Mouse (Mus musculus) lung, adult 2 months (tissue): ENCODE data around the gene Gp1bb. TPM values are rescaled to one million over a fixed set of nuclear protein-coding genes. Genes with fewer than 3 reads are reported as not detected.

Source experiments
- DNase-seq: peaks from one replicate; pipeline ENCODE4 v3.0.0; 2022
- H3K4me1 ChIP-seq: fragments of 200-500 bp; 2 replicates; pipeline ENCODE4 v1.6.1; 2011; ENCODE audit warnings: low read length; ENCODE audit not compliant: control insufficient read depth, insufficient read depth
- H3K4me3 ChIP-seq: fragments of 200-500 bp; replicated peaks from 2 replicates; pipeline ENCODE3; 2011; ENCODE audit warnings: low read depth, mild to moderate bottlenecking, control low read depth, low read length; ENCODE audit errors: extremely low read depth
- CTCF ChIP-seq: fragments of 200-500 bp; IDR thresholded peaks from 2 replicates; pipeline ENCODE4 v1.5.1; 2011; ENCODE audit warnings: mild to moderate bottlenecking, low read length, control low read depth; ENCODE audit not compliant: insufficient read depth
- POLR2A ChIP-seq: fragments of 200-500 bp; IDR thresholded peaks from 2 replicates; pipeline ENCODE4 v1.6.1; 2011; ENCODE audit warnings: low read depth, mild to moderate bottlenecking, control low read depth, low read length, borderline replicate concordance; ENCODE audit errors: extremely low read depth
- WGBS: fragments of 180-500 bp; shearing (Covaris S2); methylation state at CpG from one replicate; pipeline ENCODE4 v1.1.7; 2018; 5-methylcytosine and 5-hydroxymethylcytosine counted together
- polyA plus RNA-seq: library from polyadenylated mRNA; depleted of rRNA; stranded (reverse); fragments of >200 nt; gene quantifications from 2 replicates; pipeline ENCODE4 v1.2.3, GENCODE M21; 2012; rRNA removed

Gp1bb gene
- polyA plus RNA-seq = 9.7 and 15.5 TPM in 2 replicates

GRCm38 (mm10) chr16:18622019-18622418 is at the start of gene Gp1bb:
Gp1bb (minus strand) TSS chr16:18622403.
- DNase-seq = no peak
- no peak within 1 kb of the TSS for H3K4me3 ChIP-seq
- 44% methylated on average over 17 of the region's 17 CpGs for WGBS
- peaks cover 8% of the 10 kb centered on the region for H3K4me1 ChIP-seq
- TF ChIP-seq CTCF (no peak), POLR2A (no peak)

GRCm38 (mm10) chr16:18669914-18670313 is 47.7 kb upstream of the Gp1bb start:
- WGBS = 61% methylated on average over 6 of the region's 6 CpGs
- no peak for DNase-seq
- TF ChIP-seq CTCF (no peak), POLR2A (no peak)
- no peaks in the 10 kb centered on the region for H3K4me1 ChIP-seq
- no peak overlapping the region for H3K4me3 ChIP-seq

GRCm38 (mm10) chr16:18658597-18658996 is 36.4 kb upstream of the Gp1bb start:
- no peak for TF ChIP-seq POLR2A
- no peak for TF ChIP-seq CTCF
- Histone ChIP-seq H3K4me3 (no peak overlapping the region), H3K4me1 (no peaks in the 10 kb centered on the region)
- DNase-seq = no peak
- WGBS = 67% methylated on average over 4 of the region's 4 CpGs

- no peaks in the 10 kb centered on the region for H3K4me1 ChIP-seq
- no peak for DNase-seq
- no peak for TF ChIP-seq CTCF
- TF ChIP-seq POLR2A = no peak
- no peak overlapping the region for H3K4me3 ChIP-seq
- 50% methylated on average over 5 of the region's 5 CpGs for WGBS
Observed at GRCm38 (mm10) chr16:18655372-18656098, 33.3 kb upstream of the Gp1bb start.

DNA sequence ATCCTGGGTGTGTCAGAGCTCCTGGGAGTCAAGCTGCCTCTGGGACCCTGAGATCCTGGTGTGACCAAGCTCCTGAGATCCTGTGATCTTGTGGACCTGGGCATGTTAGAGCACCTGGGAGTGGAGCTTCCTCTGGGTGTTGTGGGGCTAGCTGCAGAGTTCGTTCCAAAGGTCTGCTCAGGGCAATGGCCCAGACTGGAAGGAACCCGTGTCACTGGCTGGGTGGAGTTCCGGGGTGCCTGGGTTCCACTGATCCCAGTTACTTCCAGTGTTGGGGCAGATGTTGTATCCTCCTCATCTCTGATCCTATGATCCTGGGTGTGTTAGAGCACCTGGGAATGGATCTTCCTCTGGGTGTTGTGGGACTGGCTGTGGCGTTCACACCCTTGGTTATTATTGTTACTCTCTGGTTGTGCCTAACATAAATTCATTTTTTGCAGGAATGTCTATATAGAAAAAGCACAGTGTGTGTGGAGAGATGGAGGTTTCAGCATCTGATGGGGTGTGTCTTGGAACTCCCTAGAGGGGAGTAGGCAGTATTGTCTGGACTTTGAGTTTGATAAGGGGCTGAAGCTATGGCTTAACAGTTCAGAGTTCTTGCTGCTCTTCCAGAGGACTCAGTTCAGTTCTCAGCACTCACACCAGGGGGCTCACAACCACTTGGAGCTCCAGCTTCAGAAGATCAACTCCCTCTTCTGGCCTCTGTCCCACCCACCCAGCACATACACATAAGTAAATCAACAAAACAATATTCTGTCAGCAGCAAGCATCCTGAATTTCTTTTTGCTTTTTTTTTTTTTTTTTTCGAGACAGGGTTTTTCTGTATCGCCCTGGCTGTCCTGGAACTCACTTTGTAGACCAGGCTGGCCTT is 31.3 kb upstream of the Gp1bb start:
- no peak for DNase-seq
- H3K4me3 ChIP-seq = no peak overlapping the region
- no peaks in the 10 kb centered on the region for H3K4me1 ChIP-seq
- WGBS = 85% methylated on average over 6 of the region's 6 CpGs
- TF ChIP-seq POLR2A (no peak), CTCF (no peak)

DNA sequence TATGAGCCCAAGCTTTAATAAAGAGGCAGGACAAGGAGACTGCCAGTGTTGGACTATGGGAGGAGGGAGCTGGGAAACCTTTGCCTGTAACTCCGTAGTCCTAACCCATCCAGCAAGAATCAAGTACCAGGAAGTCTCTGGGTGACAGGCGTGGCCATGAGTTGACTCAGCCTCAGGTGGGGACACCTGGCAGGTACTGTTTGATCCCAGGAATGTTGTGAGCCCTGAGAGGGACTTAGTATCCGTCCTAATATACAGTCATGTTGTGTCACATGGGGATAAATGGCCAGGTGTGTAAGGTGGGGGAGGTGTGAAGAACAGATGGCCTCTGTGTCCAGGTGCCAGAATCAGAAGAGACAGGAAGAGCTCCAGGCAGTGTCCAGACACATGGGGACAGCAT is 26.9 kb upstream of the Gp1bb start:
- Histone ChIP-seq H3K4me1 (no peaks in the 10 kb centered on the region), H3K4me3 (no peak overlapping the region)
- no peak for DNase-seq
- WGBS = 52% methylated on average over 3 of the region's 3 CpGs
- TF ChIP-seq CTCF = no peak
- TF ChIP-seq POLR2A = no peak

GRCm38 (mm10) chr16:18645329-18645728 is 23.1 kb upstream of the Gp1bb start:
- no peak for DNase-seq
- Histone ChIP-seq H3K4me3 (no peak overlapping the region), H3K4me1 (no peaks in the 10 kb centered on the region)
- TF ChIP-seq POLR2A = no peak
- TF ChIP-seq CTCF = no peak
- 66% methylated on average over 6 of the region's 6 CpGs for WGBS

DNA sequence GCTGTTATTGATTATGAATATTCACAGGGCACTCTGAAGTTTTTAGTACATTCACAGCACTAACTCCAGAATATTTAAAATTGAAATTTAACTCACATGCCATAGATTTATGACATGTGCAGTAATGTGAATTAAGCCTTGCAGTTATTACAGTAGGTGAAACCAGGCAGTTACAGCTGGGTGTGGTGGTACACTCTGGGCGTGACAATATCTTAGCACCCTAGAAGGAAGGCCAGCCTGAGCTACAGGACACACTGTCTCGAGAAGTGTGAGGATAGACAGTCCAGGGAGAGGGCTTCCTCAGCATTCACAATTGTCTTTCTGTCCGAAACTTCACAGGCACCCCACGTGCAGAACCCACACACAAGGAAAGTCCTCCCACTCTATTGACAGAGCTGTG is 22.3 kb upstream of the Gp1bb start:
- no peak for DNase-seq
- TF ChIP-seq CTCF (no peak), POLR2A (no peak)
- Histone ChIP-seq H3K4me3 (no peak overlapping the region), H3K4me1 (no peaks in the 10 kb centered on the region)
- 79% methylated on average over 4 of the region's 4 CpGs for WGBS

GRCm38 (mm10) chr16:18643406-18643998 is 21.3 kb upstream of the Gp1bb start:
- no peak overlapping the region for H3K4me3 ChIP-seq
- no peaks in the 10 kb centered on the region for H3K4me1 ChIP-seq
- no peak for DNase-seq
- WGBS = 68% methylated on average over 11 of the region's 11 CpGs
- TF ChIP-seq CTCF = no peak
- TF ChIP-seq POLR2A = no peak

- Histone ChIP-seq H3K4me1 (no peaks in the 10 kb centered on the region), H3K4me3 (no peak overlapping the region)
- 66% methylated on average over 4 of the region's 4 CpGs for WGBS
- TF ChIP-seq CTCF (no peak), POLR2A (no peak)
- DNase-seq = no peak
Observed at GRCm38 (mm10) chr16:18642897-18643296, 20.7 kb upstream of the Gp1bb start.
